Mouse (Mus musculus): ENCODE measurements around the gene 4921507P07Rik. TPM values are rescaled to one million over a fixed set of nuclear protein-coding genes. Genes with fewer than 3 reads are reported as not detected.
A peak's percentile ranks its signal among the peaks of the same experiment; 100 is the strongest.
"Not testable (repeated sequence)": the region's sequence is repeated elsewhere in the genome, so short reads cannot be mapped to it uniquely, and the experiment has no call there.

Gene 4921507P07Rik
- polyA plus RNA-seq, 1 experiment from 2014 or later = 0.64 TPM

- peak; percentile 99 for ATAC-seq (ENCODE audit: low read depth)
- Histone ChIP-seq H3K4me3 (ENCODE audit: low read length) (peak within 1 kb of the TSS; percentile 64), H3K9me3 (ENCODE audit: control insufficient read depth, low read length) (no peaks in the 10 kb centered on the region), H3K4me1 (replicated peaks; ENCODE audit: control insufficient read depth, insufficient read depth, low read length) (peaks cover 11% of the 10 kb centered on the region), H3K27ac (ENCODE audit: low read length) (peak within 1 kb of the TSS; percentile 77), H3K36me3 (ENCODE audit: control insufficient read depth, insufficient read depth, low read length) (peaks cover 15% of the 10 kb centered on the region), H3K27me3 (ENCODE audit: control insufficient read depth, insufficient read depth, low read depth, low read length) (no peaks in the 10 kb centered on the region), H3K9ac (ENCODE audit: low read length) (peak within 1 kb of the TSS; percentile 85), H3K4me2 (ENCODE audit: low read depth, low read length) (peak within 1 kb of the TSS; percentile 86)
- WGBS = under 1% methylated on average over 77 of the region's 78 CpGs
Measured at GRCm38 (mm10) chr6:50566141-50566996, 30.1 kb downstream of the 4921507P07Rik start, which contains the start of gene Cycs. Cycs (minus strand) TSS chr6:50566538.

GRCm38 (mm10) chr6:50563651-50564050 is 32.8 kb downstream of the 4921507P07Rik start:
- H3K4me1 ChIP-seq (replicated peaks; ENCODE audit: control insufficient read depth, insufficient read depth, low read length) = peaks cover 11% of the 10 kb centered on the region
- WGBS = 89% methylated on average over 3 of the region's 3 CpGs
- H3K4me2 ChIP-seq (ENCODE audit: low read depth, low read length) = no peak overlapping the region
- no peak overlapping the region for H3K9ac ChIP-seq (ENCODE audit: low read length)
- no peak overlapping the region for H3K4me3 ChIP-seq (ENCODE audit: low read length)
- H3K9me3 ChIP-seq (ENCODE audit: control insufficient read depth, low read length) = no peaks in the 10 kb centered on the region
- H3K27ac ChIP-seq (ENCODE audit: low read length) = no peak overlapping the region
- no peak for ATAC-seq (ENCODE audit: low read depth)
- H3K36me3 ChIP-seq (ENCODE audit: control insufficient read depth, insufficient read depth, low read length) = peaks cover 15% of the 10 kb centered on the region
- H3K27me3 ChIP-seq (ENCODE audit: control insufficient read depth, insufficient read depth, low read depth, low read length) = no peaks in the 10 kb centered on the region

- Histone ChIP-seq H3K27me3 (ENCODE audit: control insufficient read depth, insufficient read depth, low read depth, low read length) (no peaks in the 10 kb centered on the region), H3K4me3 (ENCODE audit: low read length) (no peak overlapping the region), H3K27ac (ENCODE audit: low read length) (no peak overlapping the region), H3K4me2 (ENCODE audit: low read depth, low read length) (no peak overlapping the region), H3K9me3 (ENCODE audit: control insufficient read depth, low read length) (no peaks in the 10 kb centered on the region), H3K9ac (ENCODE audit: low read length) (no peak overlapping the region), H3K36me3 (ENCODE audit: control insufficient read depth, insufficient read depth, low read length) (peaks cover 15% of the 10 kb centered on the region), H3K4me1 (replicated peaks; ENCODE audit: control insufficient read depth, insufficient read depth, low read length) (peaks cover 10% of the 10 kb centered on the region)
- 86% methylated on average over 4 of the region's 4 CpGs for WGBS
- no peak for ATAC-seq (ENCODE audit: low read depth)
Measured at GRCm38 (mm10) chr6:50562421-50562820, 34.0 kb downstream of the 4921507P07Rik start.

- Histone ChIP-seq H3K36me3 (ENCODE audit: control insufficient read depth, insufficient read depth, low read length) (peaks cover 15% of the 10 kb centered on the region), H3K9me3 (ENCODE audit: control insufficient read depth, low read length) (no peaks in the 10 kb centered on the region), H3K9ac (ENCODE audit: low read length) (no peak overlapping the region), H3K4me2 (ENCODE audit: low read depth, low read length) (no peak overlapping the region), H3K4me3 (ENCODE audit: low read length) (no peak overlapping the region), H3K27ac (ENCODE audit: low read length) (no peak overlapping the region), H3K27me3 (ENCODE audit: control insufficient read depth, insufficient read depth, low read depth, low read length) (no peaks in the 10 kb centered on the region), H3K4me1 (replicated peaks; ENCODE audit: control insufficient read depth, insufficient read depth, low read length) (peaks cover 5% of the 10 kb centered on the region; the same call in 1 of the 2 replicates)
- no peak for ATAC-seq (ENCODE audit: low read depth)
- 89% methylated on average over 1 of the region's 1 CpGs for WGBS
Measured at GRCm38 (mm10) chr6:50560776-50561175, 35.7 kb downstream of the 4921507P07Rik start.

GRCm38 (mm10) chr6:50558877-50559276 is 37.6 kb downstream of the 4921507P07Rik start:
- Histone ChIP-seq H3K9me3 (ENCODE audit: control insufficient read depth, low read length) (no peaks in the 10 kb centered on the region), H3K4me3 (ENCODE audit: low read length) (no peak overlapping the region), H3K4me2 (ENCODE audit: low read depth, low read length) (no peak overlapping the region), H3K9ac (ENCODE audit: low read length) (no peak overlapping the region), H3K27me3 (ENCODE audit: control insufficient read depth, insufficient read depth, low read depth, low read length) (no peaks in the 10 kb centered on the region), H3K27ac (ENCODE audit: low read length) (no peak overlapping the region), H3K36me3 (ENCODE audit: control insufficient read depth, insufficient read depth, low read length) (peaks cover 11% of the 10 kb centered on the region), H3K4me1 (replicated peaks; ENCODE audit: control insufficient read depth, insufficient read depth, low read length) (no peaks in the 10 kb centered on the region)
- WGBS = 78% methylated on average over 4 of the region's 4 CpGs
- no peak for ATAC-seq (ENCODE audit: low read depth)

GRCm38 (mm10) chr6:50557566-50557965 is 38.9 kb downstream of the 4921507P07Rik start:
- Histone ChIP-seq H3K4me2 (ENCODE audit: low read depth, low read length) (no peak overlapping the region), H3K27ac (ENCODE audit: low read length) (no peak overlapping the region), H3K36me3 (ENCODE audit: control insufficient read depth, insufficient read depth, low read length) (peaks cover 2% of the 10 kb centered on the region; the same call in 1 of the 2 replicates), H3K4me1 (replicated peaks; ENCODE audit: control insufficient read depth, insufficient read depth, low read length) (no peaks in the 10 kb centered on the region), H3K9ac (ENCODE audit: low read length) (no peak overlapping the region), H3K4me3 (ENCODE audit: low read length) (no peak overlapping the region), H3K9me3 (ENCODE audit: control insufficient read depth, low read length) (no peaks in the 10 kb centered on the region), H3K27me3 (ENCODE audit: control insufficient read depth, insufficient read depth, low read depth, low read length) (no peaks in the 10 kb centered on the region)
- no peak for ATAC-seq (ENCODE audit: low read depth)
- 84% methylated on average over 6 of the region's 6 CpGs for WGBS

- not testable (repeated sequence) for ATAC-seq (ENCODE audit: low read depth); H3K4me1 ChIP-seq (replicated peaks; ENCODE audit: control insufficient read depth, insufficient read depth, low read length)
Measured at GRCm38 (mm10) chr6:50554223-50554622, 42.2 kb downstream of the 4921507P07Rik start.

GRCm38 (mm10) chr6:50552881-50553518 is 43.4 kb downstream of the 4921507P07Rik start:
- H3K4me3 ChIP-seq (ENCODE audit: low read length) = no peak overlapping the region
- WGBS = 54% methylated on average over 5 of the region's 5 CpGs
- H3K36me3 ChIP-seq (ENCODE audit: control insufficient read depth, insufficient read depth, low read length) = no peaks in the 10 kb centered on the region
- H3K9ac ChIP-seq (ENCODE audit: low read length) = no peak overlapping the region
- H3K4me1 ChIP-seq (replicated peaks; ENCODE audit: control insufficient read depth, insufficient read depth, low read length) = no peaks in the 10 kb centered on the region
- no peak overlapping the region for H3K27ac ChIP-seq (ENCODE audit: low read length)
- no peaks in the 10 kb centered on the region for H3K27me3 ChIP-seq (ENCODE audit: control insufficient read depth, insufficient read depth, low read depth, low read length)
- no peaks in the 10 kb centered on the region for H3K9me3 ChIP-seq (ENCODE audit: control insufficient read depth, low read length)
- no peak for ATAC-seq (ENCODE audit: low read depth)
- no peak overlapping the region for H3K4me2 ChIP-seq (ENCODE audit: low read depth, low read length)

More at GRCm38 (mm10) chr6:50554223-50554622, 42.2 kb downstream of the 4921507P07Rik start:
- not testable (repeated sequence) for H3K27ac ChIP-seq (ENCODE audit: low read length); H3K4me3 ChIP-seq (ENCODE audit: low read length); H3K27me3 ChIP-seq (ENCODE audit: control insufficient read depth, insufficient read depth, low read depth, low read length); H3K36me3 ChIP-seq (ENCODE audit: control insufficient read depth, insufficient read depth, low read length); H3K9me3 ChIP-seq (ENCODE audit: control insufficient read depth, low read length); H3K9ac ChIP-seq (ENCODE audit: low read length); H3K4me2 ChIP-seq (ENCODE audit: low read depth, low read length)
- 64% methylated on average over 2 of the region's 2 CpGs for WGBS

GRCm38 (mm10) chr6:50549791-50550190 is 46.6 kb downstream of the 4921507P07Rik start:
- H3K9me3 ChIP-seq (ENCODE audit: control insufficient read depth, low read length) = no peaks in the 10 kb centered on the region
- no peak overlapping the region for H3K4me2 ChIP-seq (ENCODE audit: low read depth, low read length)
- peaks cover 3% of the 10 kb centered on the region; the same call in 1 of the 2 replicates for H3K4me1 ChIP-seq (replicated peaks; ENCODE audit: control insufficient read depth, insufficient read depth, low read length)
- WGBS = 76% methylated on average over 7 of the region's 7 CpGs
- H3K4me3 ChIP-seq (ENCODE audit: low read length) = no peak overlapping the region
- no peaks in the 10 kb centered on the region for H3K27me3 ChIP-seq (ENCODE audit: control insufficient read depth, insufficient read depth, low read depth, low read length)
- H3K36me3 ChIP-seq (ENCODE audit: control insufficient read depth, insufficient read depth, low read length) = no peaks in the 10 kb centered on the region
- H3K27ac ChIP-seq (ENCODE audit: low read length) = no peak overlapping the region
- ATAC-seq (ENCODE audit: low read depth) = no peak
- no peak overlapping the region for H3K9ac ChIP-seq (ENCODE audit: low read length)
